14 mouse cellular contexts compared by ENCODE assay signal in the genomic region with DNA sequence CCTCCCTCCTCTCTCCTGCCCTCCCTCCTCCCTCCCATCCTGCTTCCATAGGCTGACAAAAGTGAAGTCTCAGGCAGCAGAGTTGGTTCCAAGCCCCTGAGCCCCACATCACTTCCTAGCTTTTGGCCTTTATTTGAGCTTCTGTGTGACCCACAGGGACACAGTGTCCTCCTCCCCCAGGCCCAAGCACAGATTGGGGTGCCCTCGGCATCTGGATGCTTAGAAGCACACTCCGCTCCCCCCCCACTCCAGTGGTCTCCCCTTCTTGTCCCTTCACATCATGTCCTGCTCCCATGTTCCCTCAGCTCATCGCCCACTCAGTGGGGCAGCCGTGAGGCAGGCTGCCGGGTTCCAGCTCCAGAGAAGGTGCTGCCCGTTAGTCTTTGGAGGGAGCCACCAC.
"Had no signal": no experiment of that assay in that cellular context is flagged by ENCODE, and none has a peak within 500 bp of the region (broad histone marks: within the 10 kb centered on the region; RNA-seq: fewer than 3 reads in every experiment).

No protein-coding gene starts in this region.

- ATAC-seq: intestine, embryonic 16.5 days; liver, embryonic 12.5 days had no signal

- H3K4me1 ChIP-seq: liver, embryonic 12.5 days; liver, embryonic 15.5 days had no signal

- H3K9ac ChIP-seq: limb, embryonic 13.5 days; liver, embryonic 12.5 days; liver, embryonic 15.5 days; midbrain, embryonic 13.5 days had no signal

- H3K36me3 ChIP-seq: liver, embryonic 12.5 days; liver, embryonic 15.5 days; midbrain, embryonic 13.5 days had no signal

- H3K27ac ChIP-seq: limb, embryonic 13.5 days; liver, embryonic 12.5 days; liver, embryonic 15.5 days; macrophage had no signal

- DNase-seq: kidney, adult 18-20 months; kidney, adult 9 months; kidney, postnatal 14 days; kidney, postnatal 4 days; left cerebral cortex, postnatal 4 days; liver; thymus, adult 18-20 months; thymus, postnatal 36 days had no signal

- H3K9me3 ChIP-seq: limb, embryonic 13.5 days; liver, embryonic 12.5 days; liver, embryonic 15.5 days; midbrain, embryonic 13.5 days had no signal

- H3K4me2 ChIP-seq: limb, embryonic 13.5 days; liver, embryonic 12.5 days; liver, embryonic 15.5 days; midbrain, embryonic 13.5 days had no signal

- H3K4me3 ChIP-seq: limb, embryonic 13.5 days; liver, embryonic 12.5 days; liver, embryonic 15.5 days; midbrain, embryonic 13.5 days had no signal

- H3K27me3 ChIP-seq: limb, embryonic 13.5 days; liver, embryonic 15.5 days; midbrain, embryonic 13.5 days had no signal
